Mouse (Mus musculus) heart, embryonic 13.5 days (tissue): ENCODE data around the gene Spcs1. TPM values are rescaled to one million over a fixed set of nuclear protein-coding genes. Genes with fewer than 3 reads are reported as not detected.

Experiments
- polyA plus RNA-seq: library from polyadenylated mRNA; unstranded; fragments of >200 nt; fragmentation: Nextera tagmentation; extraction: Ambion mirVana; gene quantifications from 2 replicates; pipeline ENCODE4 v1.2.1, GENCODE M21; 2015

The Spcs1 gene
- polyA plus RNA-seq, 1 experiment from 2014 or later: 340 TPM

Other genes starting within 250 kb of the Spcs1 start
- 14.7 and 15.0 TPM in 2 replicates for gene Tmem110, start 176.1 kb downstream of the Spcs1 start, polyA plus RNA-seq
- gene Mustn1, start 122.5 kb downstream of the Spcs1 start, polyA plus RNA-seq: 2.5 and 2.6 TPM in 2 replicates
- 0.12 and 1.1 TPM in 2 replicates for gene Itih4, start 115.2 kb downstream of the Spcs1 start, polyA plus RNA-seq
- 1.5 and 5.1 TPM in 2 replicates for gene Itih3, start 77.9 kb downstream of the Spcs1 start, polyA plus RNA-seq
- 0.15 and 0.87 TPM in 2 replicates for gene Itih1, start 58.4 kb downstream of the Spcs1 start, polyA plus RNA-seq
- gene Nek4, start 50.3 kb downstream of the Spcs1 start, polyA plus RNA-seq: 4.7 and 4.9 TPM in 2 replicates
- 46.8 and 51.9 TPM in 2 replicates for gene Glt8d1, start 272 bp downstream of the Spcs1 start, polyA plus RNA-seq
- gene Pbrm1, start 17.5 kb upstream of the Spcs1 start, polyA plus RNA-seq: 93.0 and 102 TPM in 2 replicates
- 61.2 and 64.9 TPM in 2 replicates for gene Gnl3, start 17.5 kb upstream of the Spcs1 start, polyA plus RNA-seq
- 78.4 and 81.9 TPM in 2 replicates for gene Smim4, start 127.3 kb upstream of the Spcs1 start, polyA plus RNA-seq
- gene Nt5dc2, start 129.4 kb upstream of the Spcs1 start, polyA plus RNA-seq: 300 and 318 TPM in 2 replicates
- gene Stab1, start 167.0 kb upstream of the Spcs1 start, polyA plus RNA-seq: 43.2 and 49.5 TPM in 2 replicates
- gene Tnnc1, start 206.6 kb upstream of the Spcs1 start, polyA plus RNA-seq: 3,442 and 4,164 TPM in 2 replicates
- 340 and 345 TPM in 2 replicates for gene Nisch, start 215.3 kb upstream of the Spcs1 start, polyA plus RNA-seq
- 0.51 TPM in 2 replicates for gene Sema3g, start 216.2 kb upstream of the Spcs1 start, polyA plus RNA-seq
- 7.8 and 8.2 TPM in 2 replicates for gene Phf7, start 249.6 kb upstream of the Spcs1 start, polyA plus RNA-seq
- 52.0 and 59.1 TPM in 2 replicates for gene Bap1, start 249.8 kb upstream of the Spcs1 start, polyA plus RNA-seq